Mouse (Mus musculus): Measurements from ENCODE around the gene Ly75.

- TF ChIP-seq EP300 (IDR thresholded peaks at IDR 0.05; ENCODE audit: insufficient read depth, low read depth, low read length) (no peak), CTCF (IDR thresholded peaks at IDR 0.05) (no peak)
Measured at GRCm38 (mm10) chr2:60289451-60289850, 93.7 kb downstream of the Ly75 start.

Data from heart, adult 2 months (tissue).